Mouse (Mus musculus): ENCODE data around the gene Tmem203.

Tmem203 gene

DNA sequence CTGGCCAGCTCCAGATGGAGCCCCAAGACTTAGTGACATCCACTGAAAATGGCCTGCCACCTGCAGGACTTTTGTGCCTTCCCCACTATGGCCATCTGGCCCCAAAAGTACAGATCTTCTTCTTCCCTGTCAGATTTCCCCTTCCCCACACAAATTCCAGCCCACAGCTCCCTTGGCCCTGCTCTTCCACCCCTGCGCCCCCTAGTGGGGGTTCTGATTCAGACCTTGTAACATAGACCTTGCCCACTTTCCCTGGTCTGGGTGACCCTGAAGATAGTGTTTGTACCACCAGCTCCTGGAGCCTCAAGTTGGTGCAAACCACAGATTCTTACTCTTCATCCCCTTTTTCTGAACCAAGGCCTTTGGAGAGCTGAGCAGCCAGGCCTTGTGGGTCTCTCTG lies 37.6 kb downstream of the Tmem203 start:
- peak; percentile 78 for DNase-seq

- no peak for DNase-seq
Observed at GRCm38 (mm10) chr2:25293706-25294105, 38.5 kb downstream of the Tmem203 start.

DNA sequence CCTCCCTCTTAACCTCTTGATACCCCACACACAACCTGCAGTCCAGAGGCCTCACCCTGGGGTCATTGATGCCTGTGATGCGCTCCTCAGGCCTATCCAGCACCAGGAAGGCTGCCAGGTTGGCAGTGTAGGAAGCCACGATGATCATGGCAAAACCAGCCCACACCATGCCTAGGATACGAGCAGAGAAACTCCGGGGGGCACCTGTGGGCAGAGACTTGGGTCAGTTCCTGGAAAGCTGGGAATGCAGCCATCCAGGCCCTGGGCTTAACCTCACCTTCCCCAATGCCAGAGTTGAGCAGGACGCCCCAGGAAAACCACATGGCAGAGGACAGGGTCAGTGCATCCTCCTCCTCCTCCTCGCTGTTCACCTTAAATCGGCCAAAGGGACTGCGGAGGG lies 41.9 kb downstream of the Tmem203 start:
- DNase-seq, result no peak

GRCm38 (mm10) chr2:25298046-25298445 lies 42.8 kb downstream of the Tmem203 start:
- no peak for DNase-seq

DNA sequence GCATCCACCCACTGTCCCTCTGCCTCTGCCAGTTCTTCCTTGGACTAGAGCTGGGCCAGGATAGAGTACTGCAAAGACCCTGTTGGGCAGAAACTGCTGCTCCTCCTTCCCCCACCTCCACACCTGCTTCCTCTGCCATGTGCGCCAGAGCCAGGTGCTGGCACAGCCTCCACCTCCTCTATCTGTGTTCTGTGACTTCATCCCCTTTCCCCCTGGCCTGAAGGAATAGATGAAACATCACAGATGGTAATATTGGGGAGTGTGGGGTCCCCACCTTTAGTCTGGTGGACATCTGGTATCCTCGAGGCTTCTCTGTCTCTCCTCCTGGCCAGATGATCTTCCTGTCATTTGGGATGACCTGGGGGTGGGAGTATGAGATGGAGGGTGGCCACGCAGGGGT lies 48.2 kb downstream of the Tmem203 start:
- DNase-seq, result no peak

GRCm38 (mm10) chr2:25303931-25304656 lies 48.9 kb downstream of the Tmem203 start:
- peak; percentile 75 for DNase-seq

DNA sequence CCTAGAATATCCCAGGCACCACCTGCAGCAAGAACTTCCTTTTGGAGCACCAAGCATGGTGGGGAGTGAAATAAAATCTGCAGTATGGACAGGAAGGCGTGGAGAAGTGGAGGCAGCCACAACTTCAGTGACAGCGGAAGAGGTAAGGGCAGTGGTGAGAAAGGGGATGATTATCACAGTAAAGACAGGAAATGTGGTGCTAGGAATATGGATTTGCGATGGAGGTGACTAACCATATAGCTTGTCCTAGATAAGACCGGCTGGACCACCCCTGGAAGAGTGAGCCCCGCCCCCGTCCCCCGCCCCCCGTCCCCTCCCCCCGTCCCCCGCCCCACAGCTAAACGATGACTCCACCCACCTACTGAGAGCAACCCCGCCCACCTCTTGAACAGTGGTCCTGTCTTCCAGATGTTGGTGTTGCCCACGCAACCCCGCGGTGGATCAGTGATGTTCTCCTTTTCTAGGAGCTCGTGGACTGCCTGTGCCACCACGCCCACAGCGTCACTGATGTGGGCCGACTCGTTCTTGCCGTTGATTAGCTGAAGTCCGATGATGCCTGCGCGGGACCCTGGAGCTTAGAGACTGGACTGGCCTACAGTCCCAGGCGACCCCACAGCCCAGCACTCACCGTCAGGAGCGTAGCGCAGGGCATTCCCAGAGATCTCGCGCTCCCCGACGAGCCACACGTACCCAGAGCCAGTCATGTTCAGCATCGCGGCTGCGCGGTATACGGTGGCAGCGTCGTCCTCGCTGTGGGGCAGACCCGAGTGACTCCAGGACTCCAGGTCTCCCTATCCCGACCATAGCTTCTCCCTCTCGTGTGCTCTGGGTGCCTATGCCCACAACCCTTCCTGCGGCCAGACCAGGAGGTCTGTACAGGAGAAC lies 49.7 kb downstream of the Tmem203 start:
- no peak for DNase-seq
